ENCODE assay signal across 8 mouse cellular contexts in genomic region chr17:14943009-14943728, GRCm38 (mm10). TPM values are rescaled to one million over a fixed set of nuclear protein-coding genes. Genes with fewer than 3 reads are reported as not detected.
A peak's percentile ranks its signal among the peaks of the same experiment; 100 is the strongest.
DNase-seq lines count a peak whose midpoint lies in the region; ATAC-seq and TF ChIP-seq lines count a peak whose summit lies in the region.

Gene Wdr27, minus strand, starts transcription at chr17:14943158.
Gene 1600012H06Rik, plus strand, starts transcription at chr17:14943184.

- under 1% methylated on average over 53 of the region's 54 CpGs for WGBS in hindbrain, embryonic 14.5 days

- TF ChIP-seq CTCF in Patski (IDR thresholded peaks at IDR 0.05): no peak

- POLR2A ChIA-PET in Patski (lab: Charles Lee): interaction anchor here (1.0 kb wide), 1 partner anchor 9 kb away, joined by 4 read pairs; no protein-coding TSS in a partner anchor

- DNase-seq in Patski (ENCODE audit: low read depth, low spot score): peak; percentile 86
- peak; percentile 98 to 99 for DNase-seq in cerebellum, postnatal 14 days
- DNase-seq in frontal cortex, postnatal 25 days (ENCODE audit: low spot score in 2 of 2): peak; percentile 96 to 98
- peak; percentile 100 for DNase-seq in hindbrain, embryonic 14.5 days (ENCODE audit: low spot score)
- DNase-seq in layer of hippocampus, postnatal 36 days: peak; percentile 99
- DNase-seq in lung, postnatal 36 days: peak; percentile 99
- peak; percentile 99 for DNase-seq in retina, postnatal 1 day
- DNase-seq in urinary bladder, adult 18-20 months (ENCODE audit: low spot score in 2 of 2): peak; percentile 96 to 98

- peak; percentile 95 for ATAC-seq in Patski
- ATAC-seq in hindbrain, embryonic 14.5 days (ENCODE audit: low FRiP score): peak; percentile 99

- in situ Hi-C loops in Patski (cut with MboI; ENCODE audit: low pct_unique_long_range_greater_than_20kb): no loop called here

- peak within 1 kb of the TSS; percentile 88 for H3K4me2 ChIP-seq in hindbrain, embryonic 14.5 days (replicated peaks)

- H3K9ac ChIP-seq in hindbrain, embryonic 14.5 days: peak within 1 kb of the TSS; percentile 86

- peaks cover 29% of the 10 kb centered on the region for H3K36me3 ChIP-seq in hindbrain, embryonic 14.5 days (replicated peaks; ENCODE audit: control insufficient read depth, insufficient read depth)

- no peaks in the 10 kb centered on the region for H3K9me3 ChIP-seq in hindbrain, embryonic 14.5 days (ENCODE audit: control insufficient read depth, low read length)

- peak within 1 kb of the TSS; percentile 94 for H3K4me3 ChIP-seq in hindbrain, embryonic 14.5 days (replicated peaks; ENCODE audit: low read length)

- H3K4me1 ChIP-seq in hindbrain, embryonic 14.5 days (replicated peaks; ENCODE audit: control insufficient read depth, insufficient read depth, low read length): peaks cover 23% of the 10 kb centered on the region

- CTCF ChIA-PET in Patski (lab: Charles Lee): interaction anchor here (0.8 kb wide), 1 partner anchor 382 kb away, joined by 3 read pairs; no protein-coding TSS in a partner anchor

- H3K27ac ChIP-seq in hindbrain, embryonic 14.5 days: peak within 1 kb of the TSS; percentile 82

- H3K27me3 ChIP-seq in Patski: no peaks in the 10 kb centered on the region
- no peaks in the 10 kb centered on the region for H3K27me3 ChIP-seq in hindbrain, embryonic 14.5 days (ENCODE audit: control insufficient read depth, insufficient read depth, low read length)

RNA-seq across cellular contexts. Expression of gene Wdr27, which starts in this region (rescaled TPM):
- polyA plus RNA-seq in Patski (2021): 5.7 TPM
- 7.2 and 9.8 TPM in 2 replicates for polyA plus RNA-seq in hindbrain, embryonic 14.5 days (2014; fragmentation: Nextera tagmentation; extraction: Ambion mirVana)
- total RNA-seq in layer of hippocampus, postnatal 36 days (2021): 1 to 10 TPM; 2.4 to 3.0 TPM

RNA-seq across cellular contexts. Expression of gene 1600012H06Rik, which starts in this region (rescaled TPM):
- polyA plus RNA-seq in Patski (2021): 31.9 TPM
- 25.6 and 26.6 TPM in 2 replicates for polyA plus RNA-seq in hindbrain, embryonic 14.5 days (2014; fragmentation: Nextera tagmentation; extraction: Ambion mirVana)
- total RNA-seq in layer of hippocampus, postnatal 36 days (2021): 10 to 100 TPM; 15.6 to 15.7 TPM

Comparison
In these comparisons a context has a peak if more than half of its experiments do, and no peak if none do; other contexts are left out.
1. Peak in every context shown above with its lines: DNase-seq, ATAC-seq, H3K4me3 ChIP-seq and H3K27ac ChIP-seq.